Mouse (Mus musculus) liver, postnatal 0 days (tissue): ENCODE data around the gene Shld1. TPM values are rescaled to one million over a fixed set of nuclear protein-coding genes. Genes with fewer than 3 reads are reported as not detected.

ENCODE experiments used
- ATAC-seq: fragments of 200-750 bp; cut with Nextera tagmentation; 2 replicates; pipeline ENCODE4 v1.8.0; 2017; ENCODE audit warnings: mild to moderate bottlenecking, moderate library complexity
- DNase-seq: peaks from one replicate; pipeline ENCODE4 v3.0.0-alpha.2; 2016
- H3K27ac ChIP-seq: fragments of 300-500 bp; sonication (generic); 2 replicates; pipeline ENCODE4 v1.5.1; 2014; ENCODE audit warnings: antibody characterized with exemption, moderate library complexity, mild to moderate bottlenecking, low read depth
- H3K27me3 ChIP-seq: fragments of 300-500 bp; sonication (generic); 2 replicates; pipeline ENCODE4 v1.6.1; 2014; ENCODE audit warnings: low read length, control low read depth, mixed read lengths; ENCODE audit not compliant: insufficient read depth
- H3K36me3 ChIP-seq: fragments of 300-500 bp; sonication (generic); replicated peaks from 2 replicates; pipeline ENCODE4 v1.6.1; 2014; ENCODE audit warnings: mild to moderate bottlenecking, control low read depth, low read length, moderate library complexity, mixed read lengths; ENCODE audit not compliant: insufficient read depth
- H3K4me1 ChIP-seq: fragments of 300-500 bp; sonication (generic); 2 replicates; pipeline ENCODE4 v1.6.1; 2014; ENCODE audit warnings: antibody characterized with exemption, mild to moderate bottlenecking, control low read depth; ENCODE audit not compliant: insufficient read depth
- H3K4me2 ChIP-seq: fragments of 300-500 bp; sonication (generic); 2 replicates; pipeline ENCODE4 v1.6.1; 2014; ENCODE audit warnings: low read depth, mild to moderate bottlenecking, low read length, moderate library complexity, mixed read lengths
- H3K4me3 ChIP-seq: fragments of 300-500 bp; sonication (generic); 2 replicates; pipeline ENCODE4 v1.5.1; 2014; ENCODE audit warnings: low read depth, low read length
- H3K9ac ChIP-seq: fragments of 300-500 bp; sonication (generic); replicated peaks from 2 replicates; pipeline ENCODE4 v1.6.1; 2014; ENCODE audit warnings: mild to moderate bottlenecking, moderate library complexity
- H3K9me3 ChIP-seq: fragments of 300-500 bp; sonication (generic); 2 replicates; pipeline ENCODE4 v1.6.1; 2016; ENCODE audit warnings: mild to moderate bottlenecking, control low read depth, low read length, mixed read lengths
- CTCF ChIP-seq: sonication (generic); IDR thresholded peaks from 2 replicates; pipeline ENCODE4 v1.5.1; 2016; ENCODE audit warnings: antibody characterized with exemption, low read depth
- EP300 ChIP-seq: IDR thresholded peaks from 2 replicates; pipeline ENCODE4 v1.6.1; 2016; ENCODE audit warnings: antibody characterized with exemption, low read depth, mild to moderate bottlenecking
- WGBS: fragments of 180-500 bp; shearing (Covaris S2); extraction: QIAGEN DNeasy Blood & Tissue Kit; methylation state at CpG from one replicate; pipeline ENCODE4 v1.1.7; 2014; ENCODE audit not compliant: insufficient replicate concordance; 5-methylcytosine and 5-hydroxymethylcytosine counted together
- polyA plus RNA-seq: library from polyadenylated mRNA; unstranded; fragments of >200 nt; fragmentation: Nextera tagmentation; extraction: Ambion mirVana; gene quantifications from 2 replicates; pipeline ENCODE4 v1.2.1, GENCODE M21; 2015

Gene Shld1
- polyA plus RNA-seq, 1 experiment from 2014 or later = 9.5 TPM

DNA sequence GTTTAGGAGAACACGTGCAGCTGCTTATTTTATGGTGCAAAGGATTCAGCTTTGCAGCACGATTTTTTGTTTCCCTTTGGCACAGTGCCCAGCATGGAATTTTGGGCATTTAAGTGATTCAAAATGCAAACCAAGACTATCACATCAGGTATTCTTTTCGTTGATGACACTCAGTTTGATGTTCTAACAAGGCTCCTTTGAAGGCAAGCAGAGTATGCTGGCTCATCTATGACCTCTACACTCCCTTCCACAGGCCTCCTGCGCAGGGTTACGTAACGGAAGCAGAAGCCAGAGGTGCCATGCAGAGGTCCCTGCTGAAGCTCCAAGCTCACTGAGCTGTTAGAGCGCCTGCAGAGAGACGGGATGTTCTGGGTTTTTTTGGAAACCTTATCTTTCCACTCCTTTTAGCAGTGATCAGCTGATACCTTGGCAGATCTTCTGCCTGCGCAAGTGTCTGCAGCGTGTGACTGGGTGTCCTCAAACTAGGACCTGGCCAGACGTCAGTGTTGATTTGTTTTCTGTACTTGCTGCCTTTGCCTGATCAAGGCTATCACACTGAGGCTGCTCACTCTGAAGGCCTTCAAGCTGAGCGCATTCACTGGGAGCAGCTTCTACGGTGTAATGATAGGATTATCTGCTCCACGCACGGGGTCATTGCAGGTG, 3.0 kb downstream of the Shld1 start:
- Histone ChIP-seq H3K36me3 (no peaks in the 10 kb centered on the region), H3K9me3 (no peaks in the 10 kb centered on the region), H3K27ac (peak overlapping the region; percentile 87), H3K4me1 (peaks cover 55% of the 10 kb centered on the region), H3K4me2 (no peak overlapping the region; the same call in 1 of the 2 replicates), H3K9ac (peak overlapping the region; percentile 8), H3K27me3 (no peaks in the 10 kb centered on the region), H3K4me3 (no peak overlapping the region)
- DNase-seq (peak; percentile 54), ATAC-seq (peak; percentile 78)
- WGBS = 41% methylated on average over 15 of the region's 15 CpGs
- TF ChIP-seq CTCF (no peak), EP300 (peak; percentile 98)

DNA sequence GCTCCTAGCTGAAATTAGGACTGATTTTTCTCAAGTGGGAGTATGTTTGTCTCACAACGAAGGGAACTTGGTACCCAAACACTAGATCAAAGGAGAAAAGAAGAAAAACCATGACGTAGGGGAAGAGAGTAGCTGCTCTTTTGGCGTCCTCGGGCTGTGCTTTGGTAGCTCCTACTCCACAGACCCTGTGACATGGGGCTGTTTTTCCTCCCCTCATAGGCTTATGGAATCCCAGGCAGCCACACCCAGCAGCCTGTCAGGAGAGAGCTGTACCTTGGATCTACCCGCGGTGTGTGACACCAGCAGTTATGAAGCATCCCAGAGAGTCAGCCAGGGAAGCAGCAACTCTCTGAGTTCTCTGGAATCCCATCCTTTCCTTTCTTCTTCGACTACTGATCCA, 5.0 kb downstream of the Shld1 start:
- TF ChIP-seq EP300 (no peak), CTCF (no peak)
- Histone ChIP-seq H3K9me3 (no peaks in the 10 kb centered on the region), H3K4me1 (peaks cover 64% of the 10 kb centered on the region), H3K9ac (no peak overlapping the region), H3K27ac (peak overlapping the region; percentile 9; the same call in 1 of the 2 replicates), H3K4me2 (no peak overlapping the region), H3K36me3 (no peaks in the 10 kb centered on the region), H3K4me3 (no peak overlapping the region), H3K27me3 (no peaks in the 10 kb centered on the region)
- DNase-seq = no peak
- ATAC-seq = no peak
- WGBS = 72% methylated on average over 7 of the region's 7 CpGs

DNA sequence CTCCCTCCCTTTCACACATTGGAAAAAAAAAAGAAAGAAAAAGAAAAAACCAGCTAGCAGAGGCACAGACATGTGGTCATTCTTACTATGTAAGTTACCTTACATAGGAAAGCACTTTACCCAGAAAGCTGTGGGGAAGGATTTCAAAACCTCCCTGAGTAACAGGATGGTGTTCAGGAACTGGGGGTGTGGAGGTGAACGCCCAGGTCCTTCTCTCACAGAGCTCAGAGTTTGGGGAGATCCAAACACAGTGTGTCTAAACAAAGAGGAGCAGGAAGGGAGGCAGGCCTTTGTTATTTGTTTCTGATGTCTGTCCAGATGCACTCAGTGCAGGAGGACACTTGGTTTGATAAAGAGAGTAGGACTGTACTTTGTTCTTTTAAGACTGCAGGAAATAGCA, 5.6 kb downstream of the Shld1 start:
- Histone ChIP-seq H3K27me3 (no peaks in the 10 kb centered on the region), H3K9ac (0 out of 2 replicates have a peak overlapping the region, but pooled peaks have one; percentile 1), H3K4me2 (0 out of 2 replicates have a peak overlapping the region, but pooled peaks have one; percentile 0), H3K9me3 (no peaks in the 10 kb centered on the region), H3K27ac (peak overlapping the region; percentile 37), H3K4me3 (no peak overlapping the region), H3K36me3 (no peaks in the 10 kb centered on the region), H3K4me1 (peaks cover 64% of the 10 kb centered on the region)
- no peak for ATAC-seq
- 36% methylated on average over 1 of the region's 1 CpGs for WGBS
- TF ChIP-seq CTCF = no peak
- TF ChIP-seq EP300 = no peak
- DNase-seq = no peak

DNA sequence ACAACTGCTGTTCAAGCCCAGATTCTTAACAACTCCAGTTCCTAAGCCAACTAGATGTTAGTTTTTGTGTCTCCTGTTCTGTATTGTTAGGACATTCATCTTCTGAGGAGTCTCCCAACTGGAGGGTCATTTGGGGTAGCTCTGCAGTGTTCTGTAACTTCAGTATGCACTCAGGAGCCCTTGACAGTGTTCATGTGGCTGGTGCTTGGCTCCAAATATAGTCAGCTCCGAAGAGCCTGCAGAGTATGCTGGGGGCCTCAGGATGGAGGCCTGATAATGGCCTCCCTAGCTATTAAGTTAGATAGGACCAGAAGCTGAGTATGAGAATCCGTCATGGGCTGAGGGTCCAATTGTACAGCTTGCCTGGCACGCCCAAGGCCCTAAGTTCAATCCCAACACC, 7.2 kb downstream of the Shld1 start:
- no peak for ATAC-seq
- Histone ChIP-seq H3K36me3 (no peaks in the 10 kb centered on the region), H3K27ac (peak overlapping the region; percentile 98), H3K27me3 (no peaks in the 10 kb centered on the region), H3K9me3 (no peaks in the 10 kb centered on the region), H3K4me2 (no peak overlapping the region), H3K4me3 (no peak overlapping the region), H3K9ac (peak overlapping the region; percentile 32; the same call in 1 of the 2 replicates), H3K4me1 (peaks cover 57% of the 10 kb centered on the region)
- 80% methylated on average over 3 of the region's 3 CpGs for WGBS
- TF ChIP-seq CTCF (no peak), EP300 (no peak)
- no peak for DNase-seq

DNA sequence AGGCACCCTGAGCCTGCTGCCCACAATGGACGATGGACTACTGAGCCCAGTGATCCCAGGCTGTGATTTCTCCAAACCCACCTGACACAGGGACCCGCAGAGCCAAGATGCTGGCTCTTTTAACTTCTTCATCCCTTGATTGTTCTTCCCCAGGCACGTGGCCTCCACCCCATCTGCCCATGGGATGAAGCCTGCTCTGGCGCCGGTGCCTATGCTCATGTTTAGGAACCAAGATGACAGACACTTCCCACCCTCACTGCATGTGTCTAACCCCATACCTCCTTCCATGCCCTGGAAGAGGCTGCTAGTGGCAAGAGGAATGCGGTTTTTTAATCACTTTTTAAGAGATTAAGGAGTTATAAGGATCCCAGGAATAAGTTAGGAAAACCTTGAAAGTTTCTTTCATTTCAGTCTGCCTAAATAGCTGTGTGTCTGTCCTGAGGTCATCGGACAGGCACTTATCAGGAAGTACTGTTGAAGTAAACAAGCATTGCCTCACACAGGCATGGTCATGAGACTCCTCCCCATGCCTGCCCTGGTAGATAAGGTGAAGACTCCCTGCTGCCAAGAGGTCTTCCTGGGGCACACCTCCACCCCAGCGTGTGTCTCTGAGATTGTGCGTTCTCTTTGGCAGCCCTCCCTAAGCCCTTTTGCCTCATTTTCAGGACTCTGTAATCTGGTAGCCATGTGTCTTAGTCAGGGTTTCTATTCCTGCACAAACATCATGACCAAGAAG, 8.8 kb downstream of the Shld1 start:
- peak; percentile 99 for TF ChIP-seq EP300
- TF ChIP-seq CTCF = no peak
- H3K4me2 ChIP-seq = peak overlapping the region; percentile 60
- peak overlapping the region; percentile 98 for H3K27ac ChIP-seq
- H3K9me3 ChIP-seq = no peaks in the 10 kb centered on the region
- H3K36me3 ChIP-seq = no peaks in the 10 kb centered on the region
- DNase-seq (peak; percentile 87), ATAC-seq (peak; percentile 96)
- peak overlapping the region; percentile 58 for H3K9ac ChIP-seq
- H3K4me3 ChIP-seq = no peak overlapping the region
- H3K4me1 ChIP-seq = peaks cover 44% of the 10 kb centered on the region
- WGBS = 38% methylated on average over 9 of the region's 9 CpGs
- H3K27me3 ChIP-seq = no peaks in the 10 kb centered on the region

DNA sequence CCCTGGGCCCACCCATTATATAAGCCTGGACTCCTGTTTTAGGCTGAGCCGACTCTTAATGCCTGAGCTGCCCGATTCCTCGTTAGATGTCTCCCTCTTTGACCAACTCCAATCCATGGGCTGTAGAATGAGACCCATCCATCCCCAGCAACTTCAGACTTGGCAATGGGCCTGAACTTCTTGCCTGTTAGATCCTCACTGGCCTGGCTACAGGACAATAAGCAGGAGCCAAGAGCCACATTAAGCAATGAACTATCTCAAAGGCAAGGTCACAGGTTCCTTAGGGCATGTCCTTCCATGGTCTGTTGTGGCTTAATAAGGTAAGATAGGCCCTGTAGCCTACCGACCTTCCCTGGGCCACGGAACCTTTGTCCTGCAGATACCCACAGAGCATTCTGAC, 9.8 kb downstream of the Shld1 start:
- 0 out of 2 replicates have a peak overlapping the region, but pooled peaks have one; percentile 2 for H3K4me2 ChIP-seq
- no peak overlapping the region for H3K4me3 ChIP-seq
- peak overlapping the region; percentile 28 for H3K9ac ChIP-seq
- no peak for TF ChIP-seq EP300
- ATAC-seq (no peak), DNase-seq (peak; percentile 20)
- no peaks in the 10 kb centered on the region for H3K9me3 ChIP-seq
- H3K36me3 ChIP-seq = no peaks in the 10 kb centered on the region
- H3K4me1 ChIP-seq = peaks cover 44% of the 10 kb centered on the region
- WGBS = 82% methylated on average over 5 of the region's 5 CpGs
- H3K27me3 ChIP-seq = no peaks in the 10 kb centered on the region
- peak overlapping the region; percentile 98 for H3K27ac ChIP-seq
